Mouse (Mus musculus) forebrain, embryonic 11.5 days (tissue): ENCODE measurements around the gene Gapdh. TPM values are rescaled to one million over a fixed set of nuclear protein-coding genes. Genes with fewer than 3 reads are reported as not detected.

Experiments used
- ATAC-seq: fragments of 200-750 bp; cut with Nextera tagmentation; replicated peaks from 2 replicates; pipeline ENCODE4 v1.8.0; 2017; ENCODE audit warnings: moderate TSS enrichment; ENCODE audit not compliant: low FRiP score
- DNase-seq: peaks from one replicate; pipeline ENCODE4 v3.0.0-alpha.2; 2017; ENCODE audit warnings: low spot score
- H3K27ac ChIP-seq: fragments of 300-500 bp; sonication (generic); 2 replicates; pipeline ENCODE4 v1.5.1; 2014; ENCODE audit warnings: low read depth, low read length
- H3K27me3 ChIP-seq: fragments of 300-500 bp; sonication (generic); 2 replicates; pipeline ENCODE4 v1.6.1; 2014; ENCODE audit warnings: mild to moderate bottlenecking, low read length, mixed read lengths; ENCODE audit not compliant: control insufficient read depth, insufficient read depth
- H3K36me3 ChIP-seq: fragments of 300-500 bp; sonication (generic); 2 replicates; pipeline ENCODE4 v1.6.1; 2014; ENCODE audit warnings: mild to moderate bottlenecking, low read length, moderate library complexity, mixed read lengths; ENCODE audit not compliant: control insufficient read depth, insufficient read depth
- H3K4me1 ChIP-seq: fragments of 300-500 bp; sonication (generic); replicated peaks from 2 replicates; pipeline ENCODE4 v1.6.1; 2014; ENCODE audit warnings: low read length, mixed read lengths; ENCODE audit not compliant: control insufficient read depth, insufficient read depth
- H3K4me2 ChIP-seq: fragments of 300-500 bp; sonication (generic); 2 replicates; pipeline ENCODE4 v1.6.1; 2014; ENCODE audit warnings: low read depth, mild to moderate bottlenecking, low read length, moderate library complexity, mixed read lengths; ENCODE audit not compliant: severe bottlenecking
- H3K4me3 ChIP-seq: fragments of 300-500 bp; sonication (generic); 2 replicates; pipeline ENCODE4 v1.5.1; 2014; ENCODE audit warnings: low read depth, low read length
- H3K9ac ChIP-seq: fragments of 300-500 bp; sonication (generic); 2 replicates; pipeline ENCODE4 v1.6.1; 2014; ENCODE audit warnings: low read length
- H3K9me3 ChIP-seq: fragments of 300-500 bp; sonication (generic); 2 replicates; pipeline ENCODE4 v1.6.1; 2016; ENCODE audit warnings: low read length, mixed read lengths; ENCODE audit not compliant: control insufficient read depth
- WGBS: fragments of 180-500 bp; shearing (Covaris S2); extraction: QIAGEN DNeasy Blood & Tissue Kit; methylation state at CpG from one replicate; pipeline ENCODE4 v1.1.7; 2014; 5-methylcytosine and 5-hydroxymethylcytosine counted together
- polyA plus RNA-seq: library from polyadenylated mRNA; unstranded; fragments of >200 nt; fragmentation: Nextera tagmentation; extraction: Ambion mirVana; gene quantifications from 2 replicates; pipeline ENCODE4 v1.2.1, GENCODE M21; 2014

Gapdh gene
- polyA plus RNA-seq, 1 experiment from 2014 or later, result 2,700 TPM

- Histone ChIP-seq H3K4me1 (peaks cover 3% of the 10 kb centered on the region; the same call in 1 of the 2 replicates), H3K36me3 (peaks cover 3% of the 10 kb centered on the region; the same call in 1 of the 2 replicates), H3K9me3 (no peaks in the 10 kb centered on the region), H3K4me3 (no peak overlapping the region), H3K27me3 (no peaks in the 10 kb centered on the region), H3K27ac (no peak overlapping the region), H3K9ac (no peak overlapping the region), H3K4me2 (no peak overlapping the region)
- DNase-seq, result peak; percentile 28
- no peak for ATAC-seq
- 26% methylated on average over 1 of the region's 1 CpGs for WGBS
Measured at GRCm38 (mm10) chr6:125195541-125196075, 29.3 kb upstream of the Gapdh start.

- no peaks in the 10 kb centered on the region for H3K9me3 ChIP-seq
- DNase-seq, result no peak
- H3K9ac ChIP-seq, result no peak overlapping the region
- H3K27ac ChIP-seq, result no peak overlapping the region
- H3K4me3 ChIP-seq, result no peak overlapping the region
- ATAC-seq, result no peak
- WGBS, result 84% methylated on average over 7 of the region's 7 CpGs
- H3K36me3 ChIP-seq, result peaks cover 14% of the 10 kb centered on the region; the same call in 1 of the 2 replicates
- H3K4me2 ChIP-seq, result no peak overlapping the region
- peaks cover 5% of the 10 kb centered on the region; the same call in 1 of the 2 replicates for H3K4me1 ChIP-seq
- no peaks in the 10 kb centered on the region for H3K27me3 ChIP-seq
Measured at GRCm38 (mm10) chr6:125193390-125193789, 27.1 kb upstream of the Gapdh start.

GRCm38 (mm10) chr6:125192841-125193240, 26.6 kb upstream of the Gapdh start:
- Histone ChIP-seq H3K9me3 (no peaks in the 10 kb centered on the region), H3K36me3 (peaks cover 20% of the 10 kb centered on the region; the same call in 1 of the 2 replicates), H3K27ac (no peak overlapping the region), H3K9ac (peak overlapping the region; percentile 92), H3K4me1 (peaks cover 5% of the 10 kb centered on the region; the same call in 1 of the 2 replicates), H3K4me3 (peak overlapping the region; percentile 68), H3K4me2 (peak overlapping the region; percentile 86), H3K27me3 (no peaks in the 10 kb centered on the region)
- no peak for DNase-seq
- WGBS, result 54% methylated on average over 5 of the region's 5 CpGs
- no peak for ATAC-seq

GRCm38 (mm10) chr6:125192016-125192714, 25.9 kb upstream of the Gapdh start:
- H3K27ac ChIP-seq, result peak overlapping the region; percentile 100
- peak overlapping the region; percentile 68 for H3K4me3 ChIP-seq
- peak; percentile 93 for ATAC-seq
- H3K36me3 ChIP-seq, result peaks cover 20% of the 10 kb centered on the region; the same call in 1 of the 2 replicates
- no peaks in the 10 kb centered on the region for H3K9me3 ChIP-seq
- peak overlapping the region; percentile 92 for H3K9ac ChIP-seq
- under 1% methylated on average over 34 of the region's 34 CpGs for WGBS
- H3K27me3 ChIP-seq, result no peaks in the 10 kb centered on the region
- peak; percentile 94 for DNase-seq
- peak overlapping the region; percentile 86 for H3K4me2 ChIP-seq
- peaks cover 5% of the 10 kb centered on the region; the same call in 1 of the 2 replicates for H3K4me1 ChIP-seq

GRCm38 (mm10) chr6:125191332-125192015, 25.2 kb upstream of the Gapdh start, which contains the start of the genes Ncapd2 and Mrpl51:
Gene Ncapd2 (minus strand): TSS chr6:125191701.
Gene Mrpl51 (plus strand): TSS chr6:125191801.
- H3K4me1 ChIP-seq, result peaks cover 5% of the 10 kb centered on the region; the same call in 1 of the 2 replicates
- H3K9ac ChIP-seq, result peak within 1 kb of the TSS; percentile 92
- peak within 1 kb of the TSS; percentile 86 for H3K4me2 ChIP-seq
- peak; percentile 96 for ATAC-seq
- H3K36me3 ChIP-seq, result peaks cover 20% of the 10 kb centered on the region; the same call in 1 of the 2 replicates
- peak; percentile 99 for DNase-seq
- peak within 1 kb of the TSS; percentile 68 for H3K4me3 ChIP-seq
- under 1% methylated on average over 54 of the region's 54 CpGs for WGBS
- no peaks in the 10 kb centered on the region for H3K27me3 ChIP-seq
- no peaks in the 10 kb centered on the region for H3K9me3 ChIP-seq
- peak within 1 kb of the TSS; percentile 100 for H3K27ac ChIP-seq

- H3K36me3 ChIP-seq, result peaks cover 24% of the 10 kb centered on the region; the same call in 1 of the 2 replicates
- H3K27ac ChIP-seq, result peak overlapping the region; percentile 100
Measured at GRCm38 (mm10) chr6:125190816-125191215, 24.5 kb upstream of the Gapdh start.

GRCm38 (mm10) chr6:125186203-125186602, 19.9 kb upstream of the Gapdh start:
- WGBS, result 95% methylated on average over 10 of the region's 10 CpGs
- Histone ChIP-seq H3K4me2 (no peak overlapping the region), H3K4me3 (no peak overlapping the region), H3K9ac (no peak overlapping the region), H3K36me3 (peaks cover 41% of the 10 kb centered on the region), H3K4me1 (0 out of 2 replicates have a peak, but pooled peaks cover 2% of the 10 kb centered on the region), H3K27me3 (no peaks in the 10 kb centered on the region), H3K27ac (no peak overlapping the region), H3K9me3 (no peaks in the 10 kb centered on the region)
- no peak for ATAC-seq
- DNase-seq, result peak; percentile 30

More at GRCm38 (mm10) chr6:125190816-125191215, 24.5 kb upstream of the Gapdh start:
- ATAC-seq (no peak), DNase-seq (peak; percentile 50)
- peak overlapping the region; percentile 92 for H3K9ac ChIP-seq
- H3K4me2 ChIP-seq, result peak overlapping the region; percentile 86
- no peaks in the 10 kb centered on the region for H3K27me3 ChIP-seq
- H3K9me3 ChIP-seq, result no peaks in the 10 kb centered on the region
- H3K4me3 ChIP-seq, result peak overlapping the region; percentile 68
- peaks cover 5% of the 10 kb centered on the region; the same call in 1 of the 2 replicates for H3K4me1 ChIP-seq

- peak; percentile 19 for DNase-seq
- H3K9me3 ChIP-seq, result no peaks in the 10 kb centered on the region
- peaks cover 52% of the 10 kb centered on the region for H3K36me3 ChIP-seq
- no peak overlapping the region for H3K4me2 ChIP-seq
- WGBS, result 86% methylated on average over 5 of the region's 5 CpGs
- ATAC-seq, result no peak
- H3K4me3 ChIP-seq, result no peak overlapping the region
- no peak overlapping the region for H3K9ac ChIP-seq
- no peaks in the 10 kb centered on the region for H3K4me1 ChIP-seq
- no peak overlapping the region for H3K27ac ChIP-seq
- H3K27me3 ChIP-seq, result no peaks in the 10 kb centered on the region
Measured at GRCm38 (mm10) chr6:125182133-125182532, 15.9 kb upstream of the Gapdh start.
